Mouse (Mus musculus): ENCODE results near the gene Cbx7. TPM values are rescaled to one million over a fixed set of nuclear protein-coding genes. Genes with fewer than 3 reads are reported as not detected.
A peak's percentile ranks its signal among the peaks of the same experiment; 100 is the strongest.
"Not testable (repeated sequence)": the region's sequence is repeated elsewhere in the genome, so short reads cannot be mapped to it uniquely, and the experiment has no call there.

The Cbx7 gene
- total RNA-seq, 2 experiments from 2014 or later, result 20.8 to 24.7 TPM

GRCm38 (mm10) chr15:79950250-79951025, 20.5 kb downstream of the Cbx7 start:
- peak; percentile 44 to 62 for DNase-seq (ENCODE audit: low spot score in 2 of 2)

GRCm38 (mm10) chr15:79947681-79948080, 23.2 kb downstream of the Cbx7 start:
- no peak for DNase-seq (ENCODE audit: low spot score in 2 of 2)

- peak in 1 of 2 experiments; percentile 22 for DNase-seq (ENCODE audit: low spot score in 2 of 2)
Observed at GRCm38 (mm10) chr15:79946790-79947189, 24.1 kb downstream of the Cbx7 start.

- peak; percentile 94 to 96 for DNase-seq (ENCODE audit: low spot score in 2 of 2)
Observed at GRCm38 (mm10) chr15:79946022-79946421, 24.9 kb downstream of the Cbx7 start.

GRCm38 (mm10) chr15:79944948-79945347, 26.0 kb downstream of the Cbx7 start:
- DNase-seq (ENCODE audit: low spot score in 2 of 2), result no peak

GRCm38 (mm10) chr15:79943584-79943983, 27.3 kb downstream of the Cbx7 start:
- DNase-seq (ENCODE audit: low spot score in 2 of 2), result no peak

GRCm38 (mm10) chr15:79942541-79942940, 28.4 kb downstream of the Cbx7 start:
- DNase-seq (ENCODE audit: low spot score in 2 of 2), result no peak

- peak in 1 of 2 experiments; percentile 38 for DNase-seq (ENCODE audit: low spot score in 2 of 2)
Observed at GRCm38 (mm10) chr15:79940932-79941331, 30.0 kb downstream of the Cbx7 start.

GRCm38 (mm10) chr15:79939913-79940312, 31.0 kb downstream of the Cbx7 start:
- no peak for DNase-seq (ENCODE audit: low spot score in 2 of 2)

GRCm38 (mm10) chr15:79939501-79939900, 31.4 kb downstream of the Cbx7 start:
- not testable (repeated sequence) for DNase-seq (ENCODE audit: low spot score in 2 of 2)

GRCm38 (mm10) chr15:79939020-79939419, 31.9 kb downstream of the Cbx7 start:
- no peak for DNase-seq (ENCODE audit: low spot score in 2 of 2)

- no peak for DNase-seq (ENCODE audit: low spot score in 2 of 2)
Observed at GRCm38 (mm10) chr15:79936374-79936751, 34.6 kb downstream of the Cbx7 start.

- no peak for DNase-seq (ENCODE audit: low spot score in 2 of 2)
Observed at GRCm38 (mm10) chr15:79935654-79936373, 35.1 kb downstream of the Cbx7 start.

GRCm38 (mm10) chr15:79934776-79935175, 36.1 kb downstream of the Cbx7 start:
- DNase-seq (ENCODE audit: low spot score in 2 of 2), result no peak

GRCm38 (mm10) chr15:79933670-79934514, 37.0 kb downstream of the Cbx7 start:
- no peak for DNase-seq (ENCODE audit: low spot score in 2 of 2)

- no peak for DNase-seq (ENCODE audit: low spot score in 2 of 2)
Observed at GRCm38 (mm10) chr15:79933052-79933669, 37.8 kb downstream of the Cbx7 start.

- peak; percentile 88 to 91 for DNase-seq (ENCODE audit: low spot score in 2 of 2)
Observed at GRCm38 (mm10) chr15:79932323-79932987, 38.5 kb downstream of the Cbx7 start.

GRCm38 (mm10) chr15:79931496-79932141, 39.3 kb downstream of the Cbx7 start:
- no peak for DNase-seq (ENCODE audit: low spot score in 2 of 2)

- DNase-seq (ENCODE audit: low spot score in 2 of 2), result no peak
Observed at GRCm38 (mm10) chr15:79929734-79930133, 41.2 kb downstream of the Cbx7 start.

GRCm38 (mm10) chr15:79928736-79929135, 42.2 kb downstream of the Cbx7 start:
- no peak for DNase-seq (ENCODE audit: low spot score in 2 of 2)

Data from adrenal gland, adult 18-20 months (tissue).